Mouse (Mus musculus): ENCODE measurements at regions not wholly inside any gene's neighbourhood (a gene's known extent, or its start where the extent isn't known, plus 50 kb on each side); places are given as distances from the start of the nearest gene placed in this dataset.

DNA sequence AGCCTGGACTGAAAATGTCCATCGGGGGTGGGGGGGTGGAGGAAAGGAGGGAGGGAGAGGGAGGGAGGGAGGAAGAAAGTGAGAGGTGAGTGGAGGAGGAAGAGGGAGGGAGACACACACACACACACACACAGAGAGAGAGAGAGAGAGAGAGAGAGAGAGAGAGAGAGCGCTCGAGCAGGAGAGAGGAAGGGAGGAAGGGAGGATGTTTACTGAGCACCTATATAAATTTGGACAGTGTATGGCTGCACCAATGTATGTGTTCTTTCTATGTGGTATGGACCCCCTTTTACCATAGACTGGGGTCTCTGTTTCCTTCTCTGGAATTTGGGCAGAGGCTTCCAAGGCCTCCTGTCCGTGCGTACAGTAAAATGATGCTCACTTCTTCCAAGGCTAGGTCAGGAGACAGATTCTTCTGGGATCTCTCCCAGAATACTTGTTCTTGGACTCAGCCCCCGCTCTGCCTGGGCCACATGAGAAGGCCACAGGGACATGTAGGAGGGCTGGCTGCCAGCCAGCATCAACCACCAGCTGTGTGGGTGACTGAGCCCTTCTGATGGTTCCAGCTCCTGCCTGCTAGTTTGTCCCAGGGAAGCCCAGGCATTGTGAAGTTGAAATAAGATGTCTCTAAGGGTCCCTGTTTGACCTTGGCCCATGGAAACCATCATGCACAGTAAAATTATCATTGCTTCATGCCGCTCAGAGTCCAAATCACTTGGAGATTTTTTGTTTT is 120.2 kb upstream of the Usp9x start:
- TF ChIP-seq CTCF (IDR thresholded peaks at IDR 0.05; ENCODE audit: low read depth) = no peak
- no peak for TF ChIP-seq EP300 (IDR thresholded peaks at IDR 0.05; ENCODE audit: low read depth)

Measured in liver, embryonic 14.5 days (tissue).